Mouse (Mus musculus): ENCODE measurements around the gene Gm8267. TPM values are rescaled to one million over a fixed set of nuclear protein-coding genes. Genes with fewer than 3 reads are reported as not detected.
"Not testable (repeated sequence)": the region's sequence is repeated elsewhere in the genome, so short reads cannot be mapped to it uniquely, and the experiment has no call there.

Gm8267 gene
- not detected in 2 replicates for total RNA-seq (2021)
- long read RNA-seq = 0 reads

DNA sequence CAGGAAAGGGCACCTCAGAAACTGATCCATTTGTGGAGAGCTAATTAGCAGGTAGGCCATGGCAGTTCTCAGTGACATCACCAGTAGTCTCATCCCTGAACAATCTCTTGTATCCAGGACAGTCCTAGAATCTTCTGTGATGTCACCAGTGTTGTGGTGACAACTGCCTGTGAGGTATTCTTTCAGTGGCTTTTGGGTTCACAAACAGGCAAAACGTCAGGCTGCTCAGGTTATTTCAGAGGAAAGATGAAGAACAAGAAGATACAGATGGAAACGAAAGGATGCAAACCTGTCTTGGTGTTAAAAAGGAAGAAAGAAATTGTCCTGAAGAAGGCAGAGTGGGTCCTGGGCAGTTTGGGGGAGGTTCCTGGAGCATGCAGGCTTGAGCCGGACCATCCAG, at the start of gene Gm8267:
Gene Gm8267 (minus strand): TSS at position 101 of the 400 bp plus-strand sequence.
- DNase-seq = no peak

DNA sequence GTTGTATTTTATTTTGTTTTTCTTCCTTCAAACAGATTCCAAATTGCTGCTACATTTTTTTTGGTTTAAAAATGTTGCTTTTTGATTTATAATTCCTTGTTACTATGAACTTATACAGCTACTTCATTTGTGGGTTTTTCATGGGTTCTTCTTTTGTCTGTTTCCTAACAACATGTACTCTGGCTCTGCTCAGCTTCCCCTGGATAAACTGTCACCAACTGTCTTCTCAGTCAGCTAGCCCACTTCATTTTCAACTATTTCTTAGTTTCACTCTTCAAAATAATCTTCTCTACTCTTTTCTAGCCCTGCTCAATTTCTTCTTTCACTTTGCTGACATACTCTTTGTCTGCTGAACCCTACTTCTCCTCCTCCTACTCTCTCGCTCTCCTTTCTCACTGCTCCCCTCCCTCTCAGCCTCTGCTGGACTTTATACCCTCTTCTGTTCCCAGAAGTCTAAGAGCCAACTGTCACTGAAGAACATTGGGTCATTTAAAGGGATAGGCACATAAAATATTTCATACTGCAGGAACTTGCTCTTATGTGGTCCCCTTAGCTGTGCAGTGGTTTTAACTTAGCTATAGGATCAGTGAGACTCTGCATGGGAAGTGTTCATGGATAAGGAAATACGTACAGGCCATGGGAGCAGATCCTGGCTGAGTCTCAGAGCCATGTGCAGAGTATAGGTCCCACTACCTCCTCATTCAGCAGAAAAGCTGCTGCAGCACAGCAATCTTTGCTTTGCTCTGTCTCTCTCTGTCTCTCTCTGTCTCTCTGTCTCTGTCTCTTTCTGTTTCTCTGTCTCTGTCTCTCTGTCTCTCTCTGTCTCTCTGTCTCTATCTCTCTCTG, 39.6 kb upstream of the Gm8267 start:
- not testable (repeated sequence) for DNase-seq

DNA sequence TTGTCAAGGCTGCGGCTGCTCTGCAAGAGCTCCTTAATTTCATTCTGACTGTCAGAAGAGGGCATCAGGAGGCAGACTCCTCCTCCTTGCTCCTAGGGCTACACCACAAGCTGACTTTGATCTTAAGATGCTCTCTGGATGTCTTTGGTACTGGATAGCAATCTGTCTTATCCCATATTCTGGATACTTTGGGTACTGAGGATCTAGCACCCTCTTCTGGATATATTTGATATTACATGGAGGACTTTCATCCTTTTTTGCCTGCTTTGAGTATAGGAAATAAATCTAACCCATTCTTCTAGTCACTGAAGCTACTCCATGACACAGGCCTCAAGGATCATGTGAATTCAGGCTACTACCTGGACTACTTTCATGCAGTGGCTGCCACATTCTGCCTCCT, 7.4 kb downstream of the Gm8267 start:
- not testable (repeated sequence) for DNase-seq

DNA sequence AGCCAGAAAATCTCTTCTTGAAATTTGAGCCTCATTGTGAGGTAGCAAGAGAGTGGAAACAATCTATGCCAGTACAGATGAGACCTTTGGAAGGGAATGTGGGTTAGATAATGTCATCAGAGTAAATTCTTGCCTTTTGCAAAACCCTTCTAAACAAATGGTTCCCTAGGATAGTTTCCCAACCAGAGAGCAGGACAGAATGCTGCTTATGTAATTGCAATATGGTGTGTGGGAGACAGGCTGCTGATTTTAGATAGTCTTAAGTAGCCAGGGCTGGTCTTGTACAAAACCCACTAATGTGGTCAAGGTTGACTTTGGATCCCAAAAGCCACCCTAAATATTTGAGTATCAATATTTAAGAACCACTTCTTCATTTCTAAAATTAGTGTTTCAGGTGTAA, 19.4 kb downstream of the Gm8267 start:
- not testable (repeated sequence) for DNase-seq

DNA sequence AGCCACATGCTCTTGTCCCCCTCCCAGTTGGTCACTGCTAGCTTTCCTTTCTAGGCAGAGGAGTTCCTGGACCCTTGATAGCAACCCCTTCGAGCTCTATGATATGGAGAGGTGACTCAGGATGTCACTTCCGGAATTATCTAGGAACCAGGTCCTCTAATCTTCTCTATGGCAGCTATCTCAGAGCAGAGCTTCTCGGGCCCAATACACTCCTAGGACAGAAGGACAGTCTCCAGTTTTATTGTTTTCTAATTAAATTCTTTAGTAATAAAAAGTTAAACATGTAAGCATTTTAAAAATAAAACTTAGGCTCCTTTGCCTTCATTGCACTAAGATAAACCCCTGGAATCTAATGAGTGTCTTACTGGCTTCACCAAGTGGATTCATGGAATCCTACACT, 43.8 kb downstream of the Gm8267 start, which contains the start of gene Gm8257:
Gene Gm8257 (minus strand): TSS at position 101 of the 400 bp plus-strand sequence.
- not testable (repeated sequence) for DNase-seq

Other genes with a start within 250 kb of the Gm8267 start
- not detected in 2 replicates for gene Gm17093, start 232.1 kb downstream of the Gm8267 start, total RNA-seq (2021)
- not detected in 2 replicates for gene Gm8247, start 167.2 kb downstream of the Gm8267 start, total RNA-seq (2021)
- not detected in 2 replicates for gene Gm5624, start 122.4 kb downstream of the Gm8267 start, total RNA-seq (2021)
- not detected in 2 replicates for gene Gm8257, start 43.9 kb downstream of the Gm8267 start, total RNA-seq (2021)
- not detected in 2 replicates for gene Ptgdr, start 109.0 kb upstream of the Gm8267 start, total RNA-seq (2021)
- gene Ptger2, start 237.9 kb upstream of the Gm8267 start, total RNA-seq (2021) = 0.38 and 0.49 TPM in 2 replicates

Data from adrenal gland, postnatal 25 days (tissue).